Mouse (Mus musculus): Measurements from ENCODE around the gene Maged2. TPM values are rescaled to one million over a fixed set of nuclear protein-coding genes. Genes with fewer than 3 reads are reported as not detected.

Gene Maged2
- polyA plus RNA-seq, 1 experiment from 2014 or later = 638 TPM

Other genes with a start within 250 kb of the Maged2 start
- gene Pfkfb1, start 226.1 kb downstream of the Maged2 start, polyA plus RNA-seq (2016; fragmentation: Nextera tagmentation; extraction: Ambion mirVana) = 10.1 and 13.2 TPM in 2 replicates
- gene Apex2, start 224.5 kb downstream of the Maged2 start, polyA plus RNA-seq (2016; fragmentation: Nextera tagmentation; extraction: Ambion mirVana) = 22.1 and 28.4 TPM in 2 replicates
- 31.0 and 32.1 TPM in 2 replicates for gene Tro, start 156.8 kb downstream of the Maged2 start, polyA plus RNA-seq (2016; fragmentation: Nextera tagmentation; extraction: Ambion mirVana)
- 29.4 and 32.9 TPM in 2 replicates for gene Gnl3l, start 203.0 kb upstream of the Maged2 start, polyA plus RNA-seq (2016; fragmentation: Nextera tagmentation; extraction: Ambion mirVana)
- gene Fgd1, start 231.8 kb upstream of the Maged2 start, polyA plus RNA-seq (2016; fragmentation: Nextera tagmentation; extraction: Ambion mirVana) = 6.7 and 9.3 TPM in 2 replicates

All from heart, embryonic 10.5 days (tissue).